In genomic region chr17:57768622-57769610, GRCm38 (mm10) we compare ENCODE assay signal across 9 mouse cellular contexts. TPM values are rescaled to one million over a fixed set of nuclear protein-coding genes. Genes with fewer than 3 reads are reported as not detected.
DNase-seq lines count a peak whose midpoint lies in the region; ATAC-seq and TF ChIP-seq lines count a peak whose summit lies in the region.
"Had no signal": no experiment of that assay in that cellular context is flagged by ENCODE, and none has a peak within 500 bp of the region (broad histone marks: within the 10 kb centered on the region; RNA-seq: fewer than 3 reads in every experiment).

Gene Cntnap5c, plus strand, starts transcription at chr17:57769570.

- peak; percentile 77 for DNase-seq in heart, embryonic 10.5 days (ENCODE audit: low spot score)
- no peak for DNase-seq in heart, adult 18-20 months
- DNase-seq in adrenal gland, adult 8-10 months, result peak; percentile 24
- peak; percentile 90 for DNase-seq in embryonic facial prominence, embryonic 11.5 days (ENCODE audit: low spot score)
- DNase-seq in hindlimb bud, embryonic 11.5 days (ENCODE audit: extremely low spot score, low read depth, low spot score), result peak; percentile 53
- DNase-seq in left cerebral cortex, adult 2 months (ENCODE audit: extremely low spot score in 1 of 2, low spot score in 2 of 2), result peak; percentile 50 to 55
- DNase-seq in neural tube, embryonic 11.5 days (ENCODE audit: low spot score), result peak; percentile 78
- no peak for DNase-seq in MN1 (ENCODE audit: low spot score)

- H3K27ac ChIP-seq in heart, embryonic 10.5 days, result no peak within 1 kb of the TSS
- H3K27ac ChIP-seq in embryonic facial prominence, embryonic 11.5 days (replicated peaks; ENCODE audit: low read depth, low read length), result no peak within 1 kb of the TSS
- H3K27ac ChIP-seq in left cerebral cortex, adult 2 months, result no peak within 1 kb of the TSS
- H3K27ac ChIP-seq in neural tube, embryonic 11.5 days (ENCODE audit: low read depth, low read length), result no peak within 1 kb of the TSS
- H3K27ac ChIP-seq: liver, embryonic 14.5 days had no signal

- intact Hi-C loops in left cerebral cortex, adult 2 months (cut with DNase I), result no loop called here

- no peaks in the 10 kb centered on the region for H3K4me1 ChIP-seq in heart, embryonic 10.5 days
- H3K4me1 ChIP-seq in embryonic facial prominence, embryonic 11.5 days (ENCODE audit: control insufficient read depth, insufficient read depth, low read length), result no peaks in the 10 kb centered on the region
- no peaks in the 10 kb centered on the region for H3K4me1 ChIP-seq in neural tube, embryonic 11.5 days (ENCODE audit: control insufficient read depth, insufficient read depth, low read length)

- WGBS in heart, embryonic 10.5 days, result 22% methylated on average over 26 of the region's 26 CpGs
- 19% methylated on average over 26 of the region's 26 CpGs for WGBS in embryonic facial prominence, embryonic 11.5 days
- WGBS in neural tube, embryonic 11.5 days, result 17% methylated on average over 26 of the region's 26 CpGs

- H3K9me3 ChIP-seq in heart, embryonic 10.5 days, result no peaks in the 10 kb centered on the region
- H3K9me3 ChIP-seq in embryonic facial prominence, embryonic 11.5 days (replicated peaks; ENCODE audit: control insufficient read depth, low read length), result no peaks in the 10 kb centered on the region
- no peaks in the 10 kb centered on the region for H3K9me3 ChIP-seq in neural tube, embryonic 11.5 days (ENCODE audit: control insufficient read depth, low read length)

- H3K4me3 ChIP-seq in heart, embryonic 10.5 days, result no peak within 1 kb of the TSS
- no peak within 1 kb of the TSS for H3K4me3 ChIP-seq in embryonic facial prominence, embryonic 11.5 days (ENCODE audit: low read depth, low read length)
- H3K4me3 ChIP-seq in left cerebral cortex, adult 2 months, result peak within 1 kb of the TSS; percentile 41
- no peak within 1 kb of the TSS for H3K4me3 ChIP-seq in neural tube, embryonic 11.5 days (ENCODE audit: low read depth, low read length)

- H3K4me2 ChIP-seq in embryonic facial prominence, embryonic 11.5 days (ENCODE audit: low read depth, low read length), result no peak within 1 kb of the TSS; the same call in 1 of the 2 replicates
- H3K4me2 ChIP-seq in neural tube, embryonic 11.5 days (ENCODE audit: low read depth), result peak within 1 kb of the TSS; percentile 31

- no peaks in the 10 kb centered on the region for H3K27me3 ChIP-seq in heart, embryonic 10.5 days (ENCODE audit: insufficient read depth, poor library complexity, severe bottlenecking)
- H3K27me3 ChIP-seq in embryonic facial prominence, embryonic 11.5 days (ENCODE audit: control insufficient read depth, insufficient read depth, low read length), result no peaks in the 10 kb centered on the region
- no peaks in the 10 kb centered on the region for H3K27me3 ChIP-seq in neural tube, embryonic 11.5 days (ENCODE audit: control insufficient read depth, insufficient read depth, low read length)

- TF ChIP-seq CTCF in left cerebral cortex, adult 2 months (IDR thresholded peaks at IDR 0.05), result no peak

- H3K36me3 ChIP-seq in heart, embryonic 10.5 days, result no peaks in the 10 kb centered on the region
- H3K36me3 ChIP-seq in embryonic facial prominence, embryonic 11.5 days (replicated peaks; ENCODE audit: control insufficient read depth, insufficient read depth, low read depth, low read length), result no peaks in the 10 kb centered on the region
- no peaks in the 10 kb centered on the region for H3K36me3 ChIP-seq in neural tube, embryonic 11.5 days (ENCODE audit: control insufficient read depth, insufficient read depth, low read length)

- no peak within 1 kb of the TSS for H3K9ac ChIP-seq in embryonic facial prominence, embryonic 11.5 days (replicated peaks; ENCODE audit: low read length)
- no peak within 1 kb of the TSS for H3K9ac ChIP-seq in neural tube, embryonic 11.5 days (ENCODE audit: low read length)
- H3K9ac ChIP-seq: liver, embryonic 14.5 days had no signal

- peak; percentile 92 for ATAC-seq in embryonic facial prominence, embryonic 11.5 days (replicated peaks; ENCODE audit: insufficient number of reproducible peaks, low FRiP score, low TSS enrichment, low read depth)
- peak; percentile 87 for ATAC-seq in neural tube, embryonic 11.5 days (ENCODE audit: insufficient read depth, low FRiP score, low TSS enrichment)

RNA-seq across cellular contexts. Expression of gene Cntnap5c, which starts in this region (rescaled TPM):
- not detected in 2 replicates for polyA plus RNA-seq in heart, embryonic 10.5 days (2016; fragmentation: Nextera tagmentation; extraction: Ambion mirVana)
- total RNA-seq in heart, adult 18-20 months (2021), result not detected
- not detected for total RNA-seq in adrenal gland, adult 8-10 months (2022)
- 0.10 TPM in 1 of 2 replicates, not detected in the other for polyA plus RNA-seq in embryonic facial prominence, embryonic 11.5 days (2014; fragmentation: Nextera tagmentation; extraction: Ambion mirVana)
- 1 to 10 TPM; 8.5 to 8.6 TPM for total RNA-seq in left cerebral cortex, adult 2 months (2021)
- polyA plus RNA-seq in neural tube, embryonic 11.5 days (2014; fragmentation: Nextera tagmentation; extraction: Ambion mirVana), result 0.08 and 0.13 TPM in 2 replicates
- polyA plus RNA-seq: liver, embryonic 14.5 days had no signal

Comparison
In these comparisons a context has a peak if more than half of its experiments do, and no peak if none do; other contexts are left out.
1. RNA of gene Cntnap5c (total RNA-seq): 8.5 to 8.6 TPM in left cerebral cortex, adult 2 months; not detected in adrenal gland, adult 8-10 months and not detected in heart, adult 18-20 months; every median in the first group is over 4 times any median in the second.
2. Peak in DNase-seq in heart, embryonic 10.5 days; RNA of the gene not detected or under 1 TPM.
3. Peak in DNase-seq in adrenal gland, adult 8-10 months; RNA of the gene not detected or under 1 TPM.
4. Peak in DNase-seq and ATAC-seq in embryonic facial prominence, embryonic 11.5 days; RNA of the gene not detected or under 1 TPM.
5. Peak in DNase-seq, ATAC-seq and H3K4me2 ChIP-seq in neural tube, embryonic 11.5 days; RNA of the gene not detected or under 1 TPM.
6. DNase-seq: peak in hindlimb bud, embryonic 11.5 days (single experiment) and left cerebral cortex, adult 2 months (2 of 2); none in heart, adult 18-20 months (0 of 2) and MN1 (single experiment).